ENCODE assay signal across 17 mouse cellular contexts in the genomic region with DNA sequence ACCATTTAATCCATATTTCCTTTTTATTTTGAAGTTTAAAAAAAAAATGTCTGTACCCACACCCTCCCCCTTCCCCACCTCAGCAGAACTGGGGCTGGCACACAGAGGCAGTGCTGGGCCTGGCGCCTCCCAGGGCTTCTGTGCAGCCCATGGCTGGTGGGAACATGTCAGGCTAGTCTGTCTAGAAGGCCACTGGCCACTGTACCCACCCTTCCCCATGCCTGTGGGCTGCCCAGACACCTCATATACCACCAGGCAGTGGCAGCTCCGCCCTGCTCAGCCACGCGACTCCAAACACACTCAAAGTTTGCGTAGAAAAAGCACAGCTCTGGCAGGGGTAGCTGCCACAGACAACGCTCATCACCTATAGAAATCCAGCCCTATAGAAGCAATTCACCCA. TPM values are rescaled to one million over a fixed set of nuclear protein-coding genes. Genes with fewer than 3 reads are reported as not detected.
DNase-seq lines count a peak whose midpoint lies in the region; ATAC-seq and TF ChIP-seq lines count a peak whose summit lies in the region.
"Had no signal": no experiment of that assay in that cellular context is flagged by ENCODE, and none has a peak within 500 bp of the region (broad histone marks: within the 10 kb centered on the region; RNA-seq: fewer than 3 reads in every experiment).

No protein-coding gene starts in this region.

- H3K4me1 ChIP-seq in hindbrain, embryonic 12.5 days, result no peaks in the 10 kb centered on the region; the same call in 1 of the 2 replicates
- peaks cover 19% of the 10 kb centered on the region for H3K4me1 ChIP-seq in hindbrain, embryonic 10.5 days (replicated peaks)
- no peaks in the 10 kb centered on the region for H3K4me1 ChIP-seq in midbrain, embryonic 13.5 days (replicated peaks)
- H3K4me1 ChIP-seq in midbrain, embryonic 11.5 days (ENCODE audit: control insufficient read depth, insufficient read depth, low read length), result no peaks in the 10 kb centered on the region
- no peaks in the 10 kb centered on the region for H3K4me1 ChIP-seq in hindbrain, embryonic 15.5 days (replicated peaks)
- H3K4me1 ChIP-seq in lung, postnatal 0 days (ENCODE audit: insufficient read depth, low read depth, low read length), result no peaks in the 10 kb centered on the region
- H3K4me1 ChIP-seq: limb, embryonic 15.5 days; midbrain, embryonic 12.5 days; neural tube, embryonic 12.5 days had no signal

- 63% methylated on average over 6 of the region's 6 CpGs for WGBS in hindbrain, embryonic 12.5 days
- WGBS in hindbrain, embryonic 10.5 days, result 66% methylated on average over 6 of the region's 6 CpGs
- 83% methylated on average over 6 of the region's 6 CpGs for WGBS in midbrain, embryonic 13.5 days
- 87% methylated on average over 6 of the region's 6 CpGs for WGBS in midbrain, embryonic 11.5 days
- WGBS in hindbrain, embryonic 15.5 days, result 75% methylated on average over 6 of the region's 6 CpGs
- 63% methylated on average over 6 of the region's 6 CpGs for WGBS in lung, postnatal 0 days

- no peak overlapping the region for H3ac ChIP-seq in myocyte (ENCODE audit: control insufficient read depth, insufficient read length)

- no peak for TF ChIP-seq CTCF in lung, postnatal 0 days (IDR thresholded peaks at IDR 0.05)

- peaks cover 74% of the 10 kb centered on the region for H3K36me3 ChIP-seq in hindbrain, embryonic 12.5 days
- H3K36me3 ChIP-seq in hindbrain, embryonic 10.5 days, result peaks cover 56% of the 10 kb centered on the region
- H3K36me3 ChIP-seq in midbrain, embryonic 13.5 days, result peaks cover 77% of the 10 kb centered on the region
- H3K36me3 ChIP-seq in midbrain, embryonic 11.5 days (ENCODE audit: control insufficient read depth, insufficient read depth, low read length), result peaks cover 5% of the 10 kb centered on the region
- H3K36me3 ChIP-seq in hindbrain, embryonic 15.5 days, result peaks cover 73% of the 10 kb centered on the region
- H3K36me3 ChIP-seq in myocyte (ENCODE audit: control insufficient read depth, insufficient read depth), result peaks cover 10% of the 10 kb centered on the region
- H3K36me3 ChIP-seq in lung, postnatal 0 days (ENCODE audit: insufficient read depth, low read length), result peaks cover 18% of the 10 kb centered on the region

- TF ChIP-seq EP300 in lung, postnatal 0 days (IDR thresholded peaks at IDR 0.05), result no peak

- H3K27ac ChIP-seq in hindbrain, embryonic 12.5 days, result no peak overlapping the region
- no peak overlapping the region for H3K27ac ChIP-seq in hindbrain, embryonic 10.5 days
- peak overlapping the region; percentile 51 for H3K27ac ChIP-seq in midbrain, embryonic 13.5 days
- no peak overlapping the region for H3K27ac ChIP-seq in midbrain, embryonic 11.5 days (ENCODE audit: low read depth, low read length)
- no peak overlapping the region for H3K27ac ChIP-seq in hindbrain, embryonic 15.5 days (replicated peaks)
- H3K27ac ChIP-seq in lung, postnatal 0 days (ENCODE audit: low read length), result no peak overlapping the region
- H3K27ac ChIP-seq: limb, embryonic 15.5 days; midbrain, embryonic 12.5 days; neural tube, embryonic 12.5 days had no signal

- H3K79me2 ChIP-seq in myocyte (ENCODE audit: control insufficient read depth, insufficient read depth), result no peaks in the 10 kb centered on the region

- no peaks in the 10 kb centered on the region for H3K27me3 ChIP-seq in hindbrain, embryonic 12.5 days
- H3K27me3 ChIP-seq in hindbrain, embryonic 10.5 days (ENCODE audit: insufficient read depth, poor library complexity, severe bottlenecking), result no peaks in the 10 kb centered on the region
- no peaks in the 10 kb centered on the region for H3K27me3 ChIP-seq in midbrain, embryonic 13.5 days
- no peaks in the 10 kb centered on the region for H3K27me3 ChIP-seq in midbrain, embryonic 11.5 days (ENCODE audit: control insufficient read depth, insufficient read depth, low read length)
- H3K27me3 ChIP-seq in hindbrain, embryonic 15.5 days, result no peaks in the 10 kb centered on the region
- no peaks in the 10 kb centered on the region for H3K27me3 ChIP-seq in myocyte (ENCODE audit: control insufficient read depth, insufficient read depth, insufficient read length)
- H3K27me3 ChIP-seq in lung, postnatal 0 days (replicated peaks; ENCODE audit: insufficient read depth, low read length), result no peaks in the 10 kb centered on the region
- H3K27me3 ChIP-seq: limb, embryonic 15.5 days; midbrain, embryonic 12.5 days; neural tube, embryonic 12.5 days had no signal

- DNase-seq in hindbrain, embryonic 10.5 days (ENCODE audit: low spot score), result no peak
- DNase-seq in midbrain, embryonic 11.5 days (ENCODE audit: low spot score, missing footprints), result no peak
- no peak for DNase-seq in lung, postnatal 0 days (ENCODE audit: low spot score)
- no peak for DNase-seq in thymus, adult 18-20 months
- DNase-seq: adrenal gland, adult 2 months; cerebellum, adult 11 months; gastrocnemius, postnatal 14 days; heart, postnatal 14 days; lung, postnatal 14 days had no signal

- 0 out of 2 replicates have a peak, but pooled peaks have one; percentile 30 for ATAC-seq in hindbrain, embryonic 12.5 days (ENCODE audit: low FRiP score)
- no peak; the same call in 1 of the 2 replicates for ATAC-seq in midbrain, embryonic 13.5 days
- ATAC-seq in midbrain, embryonic 11.5 days (ENCODE audit: low FRiP score), result no peak
- peak; percentile 17; the same call in 1 of the 2 replicates for ATAC-seq in hindbrain, embryonic 15.5 days (ENCODE audit: low FRiP score, low read depth)
- ATAC-seq in lung, postnatal 0 days, result no peak; the same call in 1 of the 2 replicates

- no peak overlapping the region; the same call in 1 of the 2 replicates for H3K9ac ChIP-seq in hindbrain, embryonic 12.5 days
- no peak overlapping the region for H3K9ac ChIP-seq in midbrain, embryonic 13.5 days (replicated peaks)
- H3K9ac ChIP-seq in midbrain, embryonic 11.5 days (ENCODE audit: low read length), result no peak overlapping the region
- no peak overlapping the region for H3K9ac ChIP-seq in hindbrain, embryonic 15.5 days
- no peak overlapping the region for H3K9ac ChIP-seq in lung, postnatal 0 days (replicated peaks; ENCODE audit: low read depth)
- H3K9ac ChIP-seq: limb, embryonic 15.5 days; midbrain, embryonic 12.5 days; neural tube, embryonic 12.5 days had no signal

- no peaks in the 10 kb centered on the region for H3K9me3 ChIP-seq in hindbrain, embryonic 12.5 days (replicated peaks)
- H3K9me3 ChIP-seq in hindbrain, embryonic 10.5 days, result no peaks in the 10 kb centered on the region
- H3K9me3 ChIP-seq in midbrain, embryonic 13.5 days, result no peaks in the 10 kb centered on the region
- H3K9me3 ChIP-seq in midbrain, embryonic 11.5 days (ENCODE audit: control insufficient read depth, low read length), result no peaks in the 10 kb centered on the region
- H3K9me3 ChIP-seq in hindbrain, embryonic 15.5 days, result no peaks in the 10 kb centered on the region
- no peaks in the 10 kb centered on the region for H3K9me3 ChIP-seq in lung, postnatal 0 days (ENCODE audit: low read length)
- H3K9me3 ChIP-seq: G1E; limb, embryonic 15.5 days; midbrain, embryonic 12.5 days; neural tube, embryonic 12.5 days had no signal

- H3K4me2 ChIP-seq in hindbrain, embryonic 12.5 days (replicated peaks), result no peak overlapping the region
- H3K4me2 ChIP-seq in midbrain, embryonic 13.5 days (replicated peaks), result no peak overlapping the region
- no peak overlapping the region for H3K4me2 ChIP-seq in midbrain, embryonic 11.5 days
- H3K4me2 ChIP-seq in hindbrain, embryonic 15.5 days, result no peak overlapping the region
- no peak overlapping the region for H3K4me2 ChIP-seq in myocyte (ENCODE audit: low read depth)
- no peak overlapping the region for H3K4me2 ChIP-seq in lung, postnatal 0 days (replicated peaks; ENCODE audit: low read depth, low read length)
- H3K4me2 ChIP-seq: limb, embryonic 15.5 days; midbrain, embryonic 12.5 days; neural tube, embryonic 12.5 days had no signal

- no peak for TF ChIP-seq POLR2A in myocyte (IDR thresholded peaks at IDR 0.05; ENCODE audit: insufficient read length, low read depth)

- no peak overlapping the region for H3K4me3 ChIP-seq in hindbrain, embryonic 12.5 days
- no peak overlapping the region for H3K4me3 ChIP-seq in hindbrain, embryonic 10.5 days
- H3K4me3 ChIP-seq in midbrain, embryonic 13.5 days (replicated peaks), result no peak overlapping the region
- no peak overlapping the region for H3K4me3 ChIP-seq in midbrain, embryonic 11.5 days (ENCODE audit: low read depth, low read length)
- H3K4me3 ChIP-seq in hindbrain, embryonic 15.5 days, result no peak overlapping the region
- H3K4me3 ChIP-seq in myocyte, result no peak overlapping the region
- no peak overlapping the region for H3K4me3 ChIP-seq in lung, postnatal 0 days (ENCODE audit: low read depth, low read length)
- H3K4me3 ChIP-seq: limb, embryonic 15.5 days; midbrain, embryonic 12.5 days; neural tube, embryonic 12.5 days had no signal

TF ChIP-seq in myocyte, 11 proteins besides CTCF, POLR2A, EP300 and RAD21:
- TF ChIP-seq MAX (IDR thresholded peaks at IDR 0.05; ENCODE audit: low read depth), result no peak
- peak; percentile 73 for TF ChIP-seq POLR2AphosphoS2 (IDR thresholded peaks at IDR 0.05; ENCODE audit: insufficient read length, low read depth)
- TF ChIP-seq USF1 (IDR thresholded peaks at IDR 0.05; ENCODE audit: low read depth), result no peak

RNA-seq across cellular contexts. Expression of a gene that starts 44.3 kb away (rescaled TPM):
- polyA plus RNA-seq in hindbrain, embryonic 12.5 days (2016; fragmentation: Nextera tagmentation; extraction: Ambion mirVana), result 77.4 and 79.4 TPM in 2 replicates
- 41.4 and 48.4 TPM in 2 replicates for polyA plus RNA-seq in hindbrain, embryonic 10.5 days (2016; fragmentation: Nextera tagmentation; extraction: Ambion mirVana)
- polyA plus RNA-seq in midbrain, embryonic 13.5 days (2015; fragmentation: Nextera tagmentation; extraction: Ambion mirVana), result 58.1 and 64.7 TPM in 2 replicates
- 56.8 and 64.7 TPM in 2 replicates for polyA plus RNA-seq in midbrain, embryonic 11.5 days (2014; fragmentation: Nextera tagmentation; extraction: Ambion mirVana)
- polyA plus RNA-seq in hindbrain, embryonic 15.5 days (2015; fragmentation: Nextera tagmentation; extraction: Ambion mirVana), result 76.0 and 84.9 TPM in 2 replicates
- polyA plus RNA-seq in myocyte (2012; fragmentation: generic; extraction: Trizol), result 111 TPM
- 57.4 and 61.6 TPM in 2 replicates for polyA plus RNA-seq in lung, postnatal 0 days (2015; fragmentation: Nextera tagmentation; extraction: Ambion mirVana)

Comparison
In these comparisons a context has a peak if more than half of its experiments do, and no peak if none do; other contexts are left out.
1. ATAC-seq: peak in hindbrain, embryonic 12.5 days (single experiment) and hindbrain, embryonic 15.5 days (single experiment); none in midbrain, embryonic 13.5 days (single experiment), midbrain, embryonic 11.5 days (single experiment) and lung, postnatal 0 days (single experiment).